Mouse (Mus musculus) adrenal gland, postnatal 25 days (tissue): Measurements from ENCODE around the gene Csk. TPM values are rescaled to one million over a fixed set of nuclear protein-coding genes. Genes with fewer than 3 reads are reported as not detected.
A peak's percentile ranks its signal among the peaks of the same experiment; 100 is the strongest.

ENCODE experiments used
- DNase-seq: peaks from one replicate; pipeline ENCODE4 v3.0.0; 2021; ENCODE audit warnings: mixed read lengths
- total RNA-seq: library from RNA; stranded (reverse); gene quantifications from 2 replicates; pipeline ENCODE4 v1.2.3, GENCODE M21; 2021

Csk gene
- total RNA-seq, 1 experiment from 2014 or later = 105 TPM

DNA sequence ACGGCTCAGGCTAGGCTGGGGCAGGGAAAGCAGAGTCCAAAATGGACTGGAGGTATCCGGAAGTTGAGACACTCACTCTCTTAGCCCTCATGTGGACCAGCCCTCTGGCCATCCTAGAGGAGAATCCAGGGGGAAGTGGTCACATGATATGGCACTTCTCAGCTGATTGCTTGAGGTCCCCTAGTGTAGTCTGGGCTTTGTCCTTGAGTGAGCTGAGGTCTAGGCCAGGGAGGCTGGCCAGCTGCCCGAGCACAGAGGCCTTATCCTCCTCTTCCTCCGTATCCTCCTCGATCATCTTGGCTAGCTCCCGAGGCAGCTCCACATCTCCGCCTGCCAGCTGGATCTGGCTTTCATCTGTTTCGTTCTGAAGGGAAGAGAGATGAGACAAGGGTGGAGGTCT lies 51.3 kb downstream of the Csk start:
- no peak for DNase-seq

DNA sequence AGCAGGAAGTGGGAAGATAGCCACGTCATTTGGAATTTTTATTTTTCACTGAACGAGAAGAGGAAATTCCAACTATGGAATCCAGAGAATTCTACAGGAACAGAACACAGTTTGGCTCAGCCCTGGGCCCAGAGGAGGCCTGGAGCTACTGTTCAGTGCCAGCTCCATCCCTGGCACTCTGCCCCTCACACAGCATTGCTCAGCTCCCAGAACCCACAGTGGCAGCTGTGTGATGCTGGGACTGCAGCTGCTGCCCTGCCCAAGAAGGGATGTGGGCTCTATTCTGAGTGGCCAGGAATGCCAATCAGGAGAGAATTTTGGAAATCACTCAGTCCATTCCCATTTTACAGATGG lies 52.1 kb downstream of the Csk start:
- DNase-seq = no peak

DNA sequence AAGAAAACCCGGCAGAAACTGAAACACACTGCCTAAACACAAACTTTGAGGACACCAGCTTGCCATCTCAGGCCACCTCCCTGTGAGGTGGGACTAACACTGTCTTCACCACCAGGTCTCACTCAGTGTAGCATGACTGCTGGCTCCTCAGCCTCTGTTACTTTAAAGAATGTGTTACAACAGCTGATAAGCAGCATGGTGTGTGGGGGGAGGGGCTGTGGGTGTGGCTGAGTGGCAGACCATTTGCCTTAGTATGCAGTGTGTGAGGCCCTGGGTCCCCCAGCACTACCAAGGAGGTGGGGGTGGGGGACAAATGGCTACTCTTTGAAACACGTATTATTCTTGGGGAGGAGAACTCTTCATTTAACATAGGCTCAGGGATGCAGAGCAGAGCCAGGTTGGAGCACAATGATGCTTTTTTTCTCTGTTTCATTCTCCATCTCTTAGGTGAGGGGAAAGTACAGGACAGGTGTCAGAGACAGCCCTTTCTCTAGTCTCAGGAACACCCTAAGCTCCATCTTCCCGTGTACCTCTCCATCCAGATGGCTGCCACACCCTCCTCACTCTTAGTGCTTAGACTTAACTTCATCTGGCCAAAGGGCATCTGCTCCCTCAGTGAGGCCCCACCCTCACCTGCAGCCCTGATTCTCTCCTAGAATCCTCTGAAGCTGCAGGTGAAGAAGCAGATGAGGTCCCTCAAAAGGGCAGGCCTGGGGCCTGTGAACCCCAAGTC lies 52.6 kb downstream of the Csk start:
- DNase-seq = no peak

DNA sequence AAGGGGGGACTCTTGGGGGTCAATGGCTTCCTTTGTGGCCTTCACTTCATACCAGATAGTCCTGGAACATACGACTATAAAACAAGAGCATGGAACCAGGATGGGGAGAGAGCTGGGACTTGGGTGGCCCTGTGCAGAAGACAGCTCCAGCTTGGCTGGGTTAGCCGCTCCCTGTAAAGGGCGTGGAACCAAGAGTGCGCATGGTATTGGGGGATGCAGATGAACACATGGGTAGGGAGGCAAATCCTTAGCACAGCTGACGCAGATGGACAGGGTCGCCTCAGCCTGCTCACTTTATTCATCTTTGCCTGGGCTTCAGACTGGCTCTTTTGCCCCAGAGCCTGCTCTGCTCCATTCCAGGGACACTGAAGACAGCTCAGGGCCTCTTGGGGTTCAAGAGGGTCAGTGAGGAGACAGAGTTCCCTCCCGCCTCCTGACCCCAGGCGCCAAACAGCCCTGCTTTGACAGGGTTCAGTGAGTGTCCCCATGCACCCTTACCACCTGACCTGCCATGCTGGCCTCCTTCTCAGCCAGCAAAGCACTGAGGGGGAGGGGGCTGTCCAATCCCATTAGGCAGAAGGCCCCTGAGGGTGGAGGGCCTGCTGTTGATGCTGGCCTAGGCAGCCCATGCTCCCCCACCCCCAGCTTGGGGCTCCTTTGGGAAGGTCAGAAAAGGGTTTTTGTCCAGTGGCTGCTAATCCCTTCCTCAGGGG lies 54.4 kb downstream of the Csk start:
- DNase-seq = no peak

DNA sequence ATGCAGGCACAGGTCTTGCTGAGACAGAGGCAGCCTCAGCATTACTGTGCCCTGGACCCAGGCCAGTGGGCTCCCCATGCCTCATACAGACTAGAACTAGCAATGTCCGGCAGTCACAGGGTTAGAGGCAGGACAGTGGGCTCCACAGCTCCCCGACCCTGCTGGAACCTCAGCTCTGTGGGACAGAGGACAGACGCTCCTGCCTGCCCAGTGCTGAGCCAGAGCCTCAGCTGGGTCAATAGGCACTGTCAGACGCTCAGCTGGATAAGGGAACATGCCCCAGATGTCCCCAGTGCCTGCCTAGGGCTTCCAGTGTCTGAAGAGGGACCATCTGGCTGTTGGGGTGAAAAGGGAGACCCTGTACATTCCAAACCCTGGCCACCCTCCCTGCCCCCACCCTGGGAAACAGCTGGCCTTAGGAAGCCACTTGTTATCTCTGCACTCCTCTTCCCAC lies 55.5 kb downstream of the Csk start:
- no peak for DNase-seq

- DNase-seq = no peak
Measured at GRCm38 (mm10) chr9:57597265-57597664, 56.2 kb downstream of the Csk start.

DNA sequence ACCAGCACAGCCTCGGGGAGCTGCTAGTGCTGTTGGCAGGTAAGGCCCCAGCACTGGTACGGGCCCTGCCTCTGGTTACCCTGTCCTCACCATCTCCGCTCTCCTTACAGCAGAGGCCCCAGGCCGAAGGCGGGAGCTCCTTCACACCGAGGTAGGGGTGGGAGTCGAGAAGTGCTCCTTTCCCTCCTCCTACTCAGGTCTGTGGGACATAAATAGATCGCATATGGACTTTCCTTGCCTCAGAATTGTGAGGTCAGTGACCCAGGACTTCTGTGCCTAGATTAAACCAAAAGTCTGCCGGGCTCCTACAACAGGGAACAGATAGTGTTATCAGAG lies 59.3 kb downstream of the Csk start:
- no peak for DNase-seq

GRCm38 (mm10) chr9:57593454-57594173 lies 59.8 kb downstream of the Csk start:
- no peak for DNase-seq

GRCm38 (mm10) chr9:57590726-57591125 lies 62.7 kb downstream of the Csk start:
- no peak for DNase-seq

- peak; percentile 84 for DNase-seq
Measured at GRCm38 (mm10) chr9:57589224-57590126, 64.0 kb downstream of the Csk start, which contains the start of gene Ulk3. Ulk3 (plus strand) TSS chr9:57589452.

GRCm38 (mm10) chr9:57584991-57585390 lies 68.4 kb downstream of the Csk start:
- no peak for DNase-seq

DNA sequence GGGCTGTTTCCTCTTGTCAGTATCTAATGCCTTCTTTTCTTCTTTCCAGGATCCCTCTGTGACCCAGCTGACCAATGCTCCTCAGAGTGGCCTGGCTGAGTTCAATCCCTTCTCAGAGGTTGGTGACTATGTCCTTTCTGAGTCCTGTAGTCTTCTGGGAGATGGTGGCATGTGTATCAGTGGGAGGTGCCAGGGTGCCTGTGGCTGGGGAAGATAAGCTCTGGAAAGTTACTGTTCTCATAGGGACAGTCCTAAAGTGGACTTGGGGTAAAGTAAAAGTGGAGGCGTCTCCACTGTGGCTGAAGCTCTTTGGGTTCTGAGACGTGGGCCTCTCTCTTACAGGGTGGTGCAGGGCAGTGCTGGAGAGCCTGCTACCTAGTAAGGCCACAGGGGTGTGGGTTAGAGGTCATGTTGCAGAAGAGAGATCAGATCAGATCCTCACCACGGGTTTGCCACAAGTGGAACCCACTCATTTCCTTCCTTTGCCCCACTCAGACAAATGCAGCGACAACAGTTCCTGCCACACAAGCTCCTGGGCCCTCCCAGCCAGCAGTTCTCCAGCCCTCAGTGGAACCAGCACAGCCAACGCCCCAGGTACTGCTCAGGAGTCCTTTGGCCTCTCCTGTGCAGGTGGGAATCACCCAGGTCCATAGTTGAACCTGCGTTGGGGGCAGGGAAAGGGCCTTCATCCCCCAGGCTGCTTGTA lies 76.1 kb downstream of the Csk start:
- no peak for DNase-seq

Other genes with a start within 250 kb of the Csk start
- gene Ppcdc, start 213.5 kb downstream of the Csk start, total RNA-seq = 17.4 and 31.5 TPM in 2 replicates
- gene Scamp5, start 185.6 kb downstream of the Csk start, total RNA-seq = 10.8 and 14.4 TPM in 2 replicates
- 5.0 and 6.5 TPM in 2 replicates for gene Rpp25, start 149.6 kb downstream of the Csk start, total RNA-seq
- 410 and 447 TPM in 2 replicates for gene Cox5a, start 132.4 kb downstream of the Csk start, total RNA-seq
- 25.2 and 29.2 TPM in 2 replicates for gene Fam219b, start 116.1 kb downstream of the Csk start, total RNA-seq
- 37.2 and 46.9 TPM in 2 replicates for gene Mpi, start 100.9 kb downstream of the Csk start, total RNA-seq
- 54.6 and 67.0 TPM in 2 replicates for gene Scamp2, start 92.7 kb downstream of the Csk start, total RNA-seq
- gene Ulk3, start 64.2 kb downstream of the Csk start, total RNA-seq = 18.3 and 27.5 TPM in 2 replicates
- gene Cplx3, start 47.4 kb downstream of the Csk start, total RNA-seq = not detected in 2 replicates
- not detected in 2 replicates for gene Lman1l, start 32.9 kb downstream of the Csk start, total RNA-seq
- 5.5 TPM in 1 of 2 replicates, not detected in the other for gene Cyp1a2, start 30.1 kb upstream of the Csk start, total RNA-seq
- 0.12 and 0.57 TPM in 2 replicates for gene Cyp1a1, start 34.3 kb upstream of the Csk start, total RNA-seq
- gene Edc3, start 54.9 kb upstream of the Csk start, total RNA-seq = 10.5 and 11.2 TPM in 2 replicates
- gene Clk3, start 112.2 kb upstream of the Csk start, total RNA-seq = 71.1 and 91.1 TPM in 2 replicates
- gene Arid3b, start 183.2 kb upstream of the Csk start, total RNA-seq = 3.9 and 4.9 TPM in 2 replicates